Comparison of ENCODE assay signal across 24 mouse cellular contexts in the genomic region with DNA sequence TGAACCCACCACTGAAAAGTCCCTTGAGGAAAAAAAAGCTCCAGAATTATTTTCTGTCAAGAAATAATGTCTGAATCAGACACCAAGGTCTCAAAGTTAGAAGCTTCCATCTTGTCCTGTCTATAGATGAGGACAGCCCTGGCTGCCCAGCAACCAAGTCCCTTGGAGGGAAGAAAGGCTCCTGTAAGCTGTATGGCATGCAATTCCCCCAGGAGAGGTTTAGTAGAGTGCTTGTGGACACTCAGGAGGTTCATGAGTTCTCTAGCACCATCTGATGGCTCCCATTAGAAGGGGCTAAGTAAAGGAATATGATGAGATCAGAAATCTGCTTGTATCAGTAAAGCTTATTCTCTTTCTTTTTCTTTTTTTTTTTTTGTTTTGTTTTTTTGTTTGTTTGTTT. TPM values are rescaled to one million over a fixed set of nuclear protein-coding genes. Genes with fewer than 3 reads are reported as not detected.
DNase-seq lines count a peak whose midpoint lies in the region; ATAC-seq and TF ChIP-seq lines count a peak whose summit lies in the region.
"Had no signal": no experiment of that assay in that cellular context is flagged by ENCODE, and none has a peak within 500 bp of the region (broad histone marks: within the 10 kb centered on the region; RNA-seq: fewer than 3 reads in every experiment).

No protein-coding gene starts in this region.

- no peak overlapping the region for H3K27ac ChIP-seq in heart, adult 2 months
- H3K27ac ChIP-seq in hindbrain, postnatal 0 days: no peak overlapping the region
- H3K27ac ChIP-seq: embryonic facial prominence, embryonic 13.5 days; embryonic facial prominence, embryonic 15.5 days; forebrain, embryonic 10.5 days; forebrain, embryonic 13.5 days; forebrain, embryonic 15.5 days had no signal

- intact Hi-C loops in heart, adult 2 months (cut with DNase I): no loop called here

- no peak for TF ChIP-seq POLR2A in heart, adult 2 months (IDR thresholded peaks at IDR 0.05; ENCODE audit: insufficient read depth, low read depth, low read length)

- no peak for TF ChIP-seq EP300 in heart, adult 2 months (IDR thresholded peaks at IDR 0.05; ENCODE audit: insufficient read depth, low read depth, low read length)

- no peaks in the 10 kb centered on the region for H3K9me3 ChIP-seq in hindbrain, postnatal 0 days (ENCODE audit: low read length)
- H3K9me3 ChIP-seq: embryonic facial prominence, embryonic 13.5 days; embryonic facial prominence, embryonic 15.5 days; forebrain, embryonic 10.5 days; forebrain, embryonic 13.5 days; forebrain, embryonic 15.5 days had no signal

- H3K9ac ChIP-seq in heart, adult 2 months (ENCODE audit: low read depth, low read length): no peak overlapping the region
- no peak overlapping the region for H3K9ac ChIP-seq in hindbrain, postnatal 0 days (replicated peaks; ENCODE audit: low read length)
- H3K9ac ChIP-seq: embryonic facial prominence, embryonic 13.5 days; embryonic facial prominence, embryonic 15.5 days; forebrain, embryonic 13.5 days; forebrain, embryonic 15.5 days; forebrain, postnatal 0 days had no signal

- H3K36me3 ChIP-seq in heart, adult 2 months (ENCODE audit: control insufficient read depth, insufficient read depth, low read length): no peaks in the 10 kb centered on the region
- no peaks in the 10 kb centered on the region for H3K36me3 ChIP-seq in hindbrain, postnatal 0 days (ENCODE audit: insufficient read depth, low read length)
- H3K36me3 ChIP-seq: embryonic facial prominence, embryonic 13.5 days; embryonic facial prominence, embryonic 15.5 days; forebrain, embryonic 10.5 days; forebrain, embryonic 15.5 days had no signal

- DNase-seq in heart, adult 11 months: peak; percentile 60
- DNase-seq in heart, adult 2 months: no peak
- peak; percentile 30 for DNase-seq in thymus, postnatal 4 days
- no peak for DNase-seq in thymus, postnatal 10 days (ENCODE audit: low spot score in 2 of 2)
- DNase-seq in hindbrain, postnatal 0 days (ENCODE audit: low spot score): no peak
- DNase-seq: adrenal gland, adult 2 months; adrenal gland, postnatal 10 days; adrenal gland, postnatal 25 days; cerebellum, adult 11 months; cerebellum, adult 18-20 months; cerebellum, adult 8-10 months; cerebellum, adult 9-11 months; cerebellum, postnatal 14 days; cerebellum, postnatal 36 days; embryo, embryonic 11 days; forebrain, postnatal 0 days had no signal

- no peaks in the 10 kb centered on the region for H3K27me3 ChIP-seq in heart, adult 2 months (ENCODE audit: control insufficient read depth, insufficient read depth, low read length)
- H3K27me3 ChIP-seq in hindbrain, postnatal 0 days (ENCODE audit: insufficient read depth, low read length): no peaks in the 10 kb centered on the region
- H3K27me3 ChIP-seq: embryonic facial prominence, embryonic 13.5 days; embryonic facial prominence, embryonic 15.5 days; forebrain, embryonic 13.5 days; forebrain, embryonic 15.5 days had no signal

- no peak for TF ChIP-seq CTCF in heart, adult 2 months (IDR thresholded peaks at IDR 0.05)
- TF ChIP-seq CTCF in hindbrain, postnatal 0 days (IDR thresholded peaks at IDR 0.05; ENCODE audit: low read depth): no peak

- H3K79me2 ChIP-seq in heart, adult 2 months (replicated peaks; ENCODE audit: control insufficient read depth, insufficient read depth, low read length): no peaks in the 10 kb centered on the region

- no peak overlapping the region for H3K4me2 ChIP-seq in hindbrain, postnatal 0 days (ENCODE audit: low read depth, low read length)
- H3K4me2 ChIP-seq: embryonic facial prominence, embryonic 13.5 days; embryonic facial prominence, embryonic 15.5 days; forebrain, embryonic 13.5 days; forebrain, embryonic 15.5 days had no signal

- no peaks in the 10 kb centered on the region for H3K4me1 ChIP-seq in heart, adult 2 months (ENCODE audit: control insufficient read depth, insufficient read depth, low read length)
- no peaks in the 10 kb centered on the region for H3K4me1 ChIP-seq in hindbrain, postnatal 0 days (ENCODE audit: insufficient read depth, low read length)
- H3K4me1 ChIP-seq: embryonic facial prominence, embryonic 13.5 days; embryonic facial prominence, embryonic 15.5 days; forebrain, embryonic 13.5 days; forebrain, embryonic 15.5 days had no signal

- ATAC-seq in hindbrain, postnatal 0 days: no peak
- ATAC-seq: forebrain, embryonic 13.5 days; forebrain, embryonic 15.5 days; forebrain, postnatal 0 days had no signal

- no peak overlapping the region for H3K4me3 ChIP-seq in heart, adult 2 months
- no peak overlapping the region for H3K4me3 ChIP-seq in hindbrain, postnatal 0 days (ENCODE audit: low read length)
- H3K4me3 ChIP-seq: embryonic facial prominence, embryonic 13.5 days; embryonic facial prominence, embryonic 15.5 days; erythroblast, embryonic 14.5 days; forebrain, embryonic 10.5 days; forebrain, embryonic 13.5 days; forebrain, embryonic 15.5 days had no signal

RNA-seq across cellular contexts. Expression of gene Ankrd22, which starts 3.3 kb away (rescaled TPM):
- not detected for total RNA-seq in heart, adult 2 months (2021)
- polyA plus RNA-seq in heart, adult 2 months (2012; rRNA removed): 0.10 TPM in 1 of 2 replicates, not detected in the other
- total RNA-seq in hindbrain, postnatal 0 days (2014; rRNA removed): not detected in 2 replicates
- polyA plus RNA-seq in hindbrain, postnatal 0 days (2015; fragmentation: Nextera tagmentation; extraction: Ambion mirVana): not detected in 2 replicates
- total RNA-seq: adrenal gland, adult 2 months; adrenal gland, postnatal 25 days; forebrain, postnatal 0 days; MEL had no signal
- polyA plus RNA-seq: adrenal gland, adult 2 months; C2C12; erythroblast, embryonic 14.5 days; forebrain, embryonic 13.5 days; forebrain, embryonic 15.5 days; forebrain, postnatal 0 days had no signal

RNA-seq across cellular contexts. Expression of gene Stambpl1, which starts 22.9 kb away (rescaled TPM):
- total RNA-seq in heart, adult 2 months (2021): 1 to 10 TPM; 3.0 to 3.5 TPM
- polyA plus RNA-seq in heart, adult 2 months (2012; rRNA removed): 3.6 TPM in 2 replicates
- total RNA-seq in hindbrain, postnatal 0 days (2014; rRNA removed): 16.1 and 21.2 TPM in 2 replicates
- 19.4 and 19.5 TPM in 2 replicates for polyA plus RNA-seq in hindbrain, postnatal 0 days (2015; fragmentation: Nextera tagmentation; extraction: Ambion mirVana)
- total RNA-seq: MEL had no signal
- polyA plus RNA-seq: erythroblast, embryonic 14.5 days had no signal

Comparison
In these comparisons a context has a peak if more than half of its experiments do, and no peak if none do; other contexts are left out.
1. DNase-seq: peak in heart, adult 11 months (single experiment) and thymus, postnatal 4 days (single experiment); none in heart, adult 2 months (0 of 2), thymus, postnatal 10 days (0 of 2) and hindbrain, postnatal 0 days (single experiment).